Mouse (Mus musculus) thymus, postnatal 0 days (tissue): Measurements from ENCODE around the gene Me1. TPM values are rescaled to one million over a fixed set of nuclear protein-coding genes. Genes with fewer than 3 reads are reported as not detected.

Experiments
- DNase-seq: peaks from one replicate; pipeline ENCODE4 v3.0.0-alpha.2; 2015; ENCODE audit warnings: low spot score
- polyA plus RNA-seq: library from polyadenylated mRNA; unstranded; fragments of >200 nt; fragmentation: Nextera tagmentation; extraction: Ambion mirVana; gene quantifications from 2 replicates; pipeline ENCODE4 v1.2.1, GENCODE M21; 2015

Gene Me1
- polyA plus RNA-seq, 1 experiment from 2014 or later = 10.0 TPM

DNA sequence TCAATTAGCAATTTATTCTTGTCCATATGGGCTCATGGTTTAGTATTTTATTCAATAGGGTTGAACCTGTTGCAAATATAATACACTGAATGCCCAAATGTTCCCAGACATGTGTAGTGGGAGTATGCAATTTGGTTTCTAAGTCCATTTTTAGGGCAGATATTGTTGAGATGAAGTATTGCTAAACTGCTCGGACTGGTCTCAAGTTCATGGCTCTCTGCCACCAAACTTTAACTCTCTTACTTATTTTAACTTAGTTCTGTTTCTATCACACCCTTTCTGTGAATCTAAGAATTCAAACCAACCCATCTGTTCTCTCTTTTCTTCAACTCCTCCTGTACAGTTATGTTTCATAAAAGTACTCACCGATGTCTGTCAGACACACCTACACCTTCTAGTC lies 35.4 kb downstream of the Me1 start:
- no peak for DNase-seq

DNA sequence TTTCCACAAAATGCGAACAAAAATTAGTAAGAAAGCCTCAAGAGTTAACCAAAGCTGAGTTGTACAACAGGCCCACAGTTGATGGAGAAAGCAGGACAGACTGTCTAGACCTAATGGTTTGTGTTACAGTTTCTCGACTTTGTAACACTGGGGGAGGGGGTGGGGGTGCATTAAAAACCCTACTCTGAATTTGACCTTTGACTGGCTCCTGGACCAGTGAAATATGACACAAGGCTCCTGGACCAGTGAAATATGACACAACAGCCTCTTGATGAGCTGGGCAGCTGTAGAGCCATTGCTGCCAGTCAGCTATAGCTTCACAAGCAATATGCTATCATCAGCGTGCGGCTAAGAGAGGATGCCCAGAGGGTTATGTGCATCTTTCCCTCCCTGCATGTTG lies 37.4 kb downstream of the Me1 start:
- no peak for DNase-seq

DNA sequence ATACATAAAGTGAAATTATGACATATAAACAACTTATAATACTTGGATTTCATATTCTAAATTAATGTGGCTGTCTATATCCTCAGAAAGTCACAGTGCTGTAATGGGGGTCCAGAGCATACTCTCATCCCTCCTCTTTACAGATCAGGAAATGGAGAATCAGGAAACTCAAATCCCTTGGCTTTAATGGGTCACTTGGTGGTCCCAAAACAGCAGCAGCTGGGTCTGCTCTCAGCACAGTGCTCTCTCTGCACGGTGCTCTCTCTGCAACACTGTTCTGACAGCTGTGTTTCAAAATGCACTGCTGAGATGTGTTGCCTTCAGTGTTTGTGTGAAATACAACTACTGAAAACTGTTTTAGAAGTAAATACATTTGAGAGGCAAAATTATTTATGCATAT lies 43.6 kb downstream of the Me1 start:
- DNase-seq = no peak

DNA sequence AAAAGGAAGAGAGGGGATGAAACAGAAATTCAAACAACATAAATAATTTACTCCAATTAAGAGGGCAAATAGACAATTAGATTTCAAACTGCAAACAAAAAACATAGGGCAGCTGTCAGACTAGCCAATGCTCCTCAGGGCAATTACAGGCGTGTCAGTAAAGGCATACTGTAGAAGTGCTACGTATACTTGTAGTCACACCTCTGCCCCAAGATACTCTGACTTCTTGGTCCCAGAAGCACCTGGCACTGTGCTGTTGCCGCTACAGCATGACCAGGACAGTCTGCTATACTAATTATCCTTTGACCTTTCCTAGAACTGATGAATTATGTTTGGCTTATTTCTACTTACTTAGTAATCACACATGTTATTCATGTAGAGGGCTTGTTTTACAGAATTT lies 44.5 kb downstream of the Me1 start:
- DNase-seq = no peak

DNA sequence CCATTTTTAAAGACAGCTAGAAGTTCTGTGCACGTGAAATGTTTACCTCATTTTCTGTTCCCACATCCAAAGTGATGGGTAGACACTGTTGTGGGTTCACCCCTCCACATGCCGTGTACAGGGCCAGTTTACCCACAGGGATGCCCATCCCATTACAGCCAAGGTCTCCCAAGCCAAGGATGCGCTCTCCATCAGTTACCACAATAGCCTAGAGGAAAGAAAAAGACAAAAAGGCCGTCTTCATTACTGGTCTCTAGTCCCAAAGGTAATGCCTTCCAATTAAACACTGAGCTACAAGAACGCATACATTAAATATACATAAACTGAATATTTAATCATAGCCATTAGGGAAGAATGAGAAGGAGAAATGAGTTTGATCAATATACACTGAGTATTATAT lies 44.9 kb downstream of the Me1 start:
- no peak for DNase-seq

DNA sequence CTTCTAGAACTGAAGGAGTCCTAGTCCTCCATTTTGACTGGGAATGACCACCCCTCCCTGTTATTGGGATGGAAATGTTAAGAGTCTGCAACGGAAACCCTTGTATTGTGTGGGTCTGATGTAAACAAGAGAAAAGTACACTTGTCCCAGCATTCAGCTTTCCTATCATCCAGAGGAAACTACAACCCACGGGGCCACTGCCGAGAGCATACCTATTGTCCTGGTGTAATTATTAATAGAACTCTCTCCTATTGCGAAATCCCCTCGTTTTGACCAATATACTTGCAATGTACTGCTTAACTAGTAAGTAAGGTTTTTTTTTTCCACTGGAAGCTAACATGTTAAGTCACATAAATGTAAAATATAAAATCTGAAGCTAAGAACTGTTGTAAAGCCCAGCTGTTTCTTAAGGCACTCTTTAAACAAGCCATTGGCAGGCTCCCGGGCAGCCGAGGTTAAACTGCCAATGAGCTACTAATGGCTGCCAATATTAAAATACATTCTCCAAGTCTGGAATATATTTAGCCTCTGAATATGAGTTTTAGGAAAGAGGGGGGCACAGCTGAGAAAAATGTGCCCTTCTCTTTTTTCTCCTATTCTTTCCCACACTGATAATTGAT lies 47.7 kb downstream of the Me1 start:
- no peak for DNase-seq

DNA sequence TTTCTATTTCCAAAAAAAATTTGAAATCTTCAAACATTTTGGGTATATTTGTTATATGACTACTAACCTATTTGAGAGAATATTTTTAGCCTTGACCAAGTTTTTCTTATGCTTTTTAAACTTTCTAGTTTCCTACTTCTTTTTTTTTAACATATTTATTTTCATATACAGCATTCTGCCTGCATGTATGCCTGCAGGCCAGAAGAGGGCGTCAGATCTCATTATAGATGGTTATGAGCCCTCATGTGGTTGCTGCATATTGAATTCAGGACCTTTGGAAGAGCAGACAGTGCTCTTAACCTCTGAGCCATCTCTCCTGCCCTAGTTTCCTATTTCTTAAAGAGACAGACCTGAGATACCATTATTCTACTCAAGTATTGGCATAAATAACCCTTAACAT lies 48.9 kb downstream of the Me1 start:
- DNase-seq = no peak

DNA sequence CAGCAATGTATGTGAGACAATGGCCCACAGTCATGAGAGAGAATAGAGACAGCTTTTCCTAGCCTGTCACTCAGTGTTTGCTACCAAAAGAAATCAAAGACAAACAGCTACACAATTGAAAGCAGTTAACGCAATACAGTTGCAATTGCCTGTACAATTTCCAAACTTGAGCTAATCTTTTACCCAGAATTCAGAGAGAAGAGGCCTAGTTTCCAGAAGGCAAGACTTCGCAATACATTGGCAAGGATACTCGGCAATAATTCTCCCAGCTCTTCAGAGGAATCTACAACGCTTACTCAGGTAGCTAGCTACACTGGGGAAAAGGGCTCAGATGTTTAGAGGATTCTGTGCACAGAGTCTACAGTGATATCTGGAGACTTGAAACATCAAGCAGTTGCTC lies 52.3 kb downstream of the Me1 start:
- no peak for DNase-seq

DNA sequence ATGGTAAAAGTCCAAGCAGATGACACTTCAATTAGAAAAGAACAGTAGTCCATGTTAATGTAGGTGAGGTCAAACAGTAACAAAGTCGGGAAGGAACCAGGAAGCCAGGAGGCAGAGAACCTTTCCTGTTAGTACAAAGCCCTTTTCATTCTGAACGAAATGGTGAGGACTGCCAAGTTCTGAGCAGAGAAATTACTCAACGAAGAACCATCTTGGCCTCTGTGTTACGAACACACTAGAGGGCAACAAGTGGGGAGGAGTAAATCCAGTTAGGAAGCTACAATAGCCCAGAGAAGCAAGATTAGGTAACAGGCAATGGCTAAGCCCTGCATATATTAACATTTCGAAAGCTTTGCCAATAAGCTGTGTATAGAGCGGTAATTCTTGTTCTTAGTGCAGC lies 57.0 kb downstream of the Me1 start:
- DNase-seq = no peak

DNA sequence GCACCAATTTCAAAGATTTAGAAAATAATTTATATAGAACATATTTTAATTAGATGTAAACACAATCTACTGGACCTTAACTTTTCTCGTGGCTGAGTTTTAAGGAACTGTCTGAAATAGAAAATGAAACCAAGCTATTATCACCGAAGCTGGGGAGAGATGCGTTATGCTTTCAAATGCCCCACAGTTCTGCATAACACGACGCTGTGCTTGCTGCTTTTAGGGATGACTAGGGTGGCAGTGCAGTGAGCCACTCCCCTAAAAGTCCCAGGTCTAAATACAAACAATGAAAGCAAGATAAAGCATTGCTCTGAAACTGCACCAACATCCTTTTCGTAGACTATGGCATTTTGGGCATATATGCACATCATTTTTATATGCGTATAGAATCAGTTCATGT lies 64.6 kb downstream of the Me1 start:
- DNase-seq = no peak

DNA sequence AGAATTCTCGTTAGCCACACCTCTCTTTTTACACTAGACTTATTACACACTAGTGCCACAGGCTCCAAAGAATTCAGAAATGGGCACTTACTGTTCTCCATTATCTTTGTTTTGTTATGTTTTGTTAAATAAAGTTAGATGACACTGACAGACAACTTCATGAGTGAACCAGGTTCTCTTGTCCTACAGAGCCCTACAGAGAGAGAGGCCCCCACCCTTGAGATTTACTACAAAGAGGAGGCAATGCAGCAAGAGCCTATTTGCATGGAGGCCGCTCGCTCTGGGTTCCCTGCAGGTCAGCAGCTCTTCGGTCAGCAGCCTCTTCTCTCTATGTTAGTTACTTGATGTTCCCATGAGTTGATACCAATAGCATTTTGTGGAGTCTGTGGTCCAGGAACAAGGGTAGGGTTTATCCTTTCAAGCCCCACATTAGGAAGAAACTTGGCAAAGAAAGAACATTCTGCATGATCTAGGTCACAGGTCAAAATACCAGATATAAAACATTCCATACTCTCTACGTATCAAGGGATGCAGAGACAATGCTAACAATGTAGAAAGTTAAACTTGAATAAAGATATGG lies 65.3 kb downstream of the Me1 start:
- DNase-seq = no peak

DNA sequence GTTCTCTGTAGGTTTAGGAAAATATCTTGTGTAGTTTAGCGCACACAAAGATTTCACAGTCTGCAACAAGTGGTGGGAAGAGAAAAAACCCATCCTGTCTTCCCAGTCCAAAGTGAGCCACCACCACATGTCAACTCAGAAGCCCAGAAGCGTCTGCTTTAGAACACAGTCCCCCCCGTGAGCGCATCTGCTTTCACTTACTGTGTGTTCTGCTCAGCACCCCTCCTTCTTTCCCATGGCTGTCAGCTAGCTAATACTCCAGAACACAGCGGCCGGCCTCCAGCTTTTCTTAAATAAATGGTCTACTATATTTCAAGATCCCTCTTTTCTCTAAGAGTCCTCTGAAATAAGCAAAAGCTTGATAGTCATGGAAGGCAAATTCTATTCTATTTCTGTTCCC lies 66.4 kb downstream of the Me1 start:
- no peak for DNase-seq

DNA sequence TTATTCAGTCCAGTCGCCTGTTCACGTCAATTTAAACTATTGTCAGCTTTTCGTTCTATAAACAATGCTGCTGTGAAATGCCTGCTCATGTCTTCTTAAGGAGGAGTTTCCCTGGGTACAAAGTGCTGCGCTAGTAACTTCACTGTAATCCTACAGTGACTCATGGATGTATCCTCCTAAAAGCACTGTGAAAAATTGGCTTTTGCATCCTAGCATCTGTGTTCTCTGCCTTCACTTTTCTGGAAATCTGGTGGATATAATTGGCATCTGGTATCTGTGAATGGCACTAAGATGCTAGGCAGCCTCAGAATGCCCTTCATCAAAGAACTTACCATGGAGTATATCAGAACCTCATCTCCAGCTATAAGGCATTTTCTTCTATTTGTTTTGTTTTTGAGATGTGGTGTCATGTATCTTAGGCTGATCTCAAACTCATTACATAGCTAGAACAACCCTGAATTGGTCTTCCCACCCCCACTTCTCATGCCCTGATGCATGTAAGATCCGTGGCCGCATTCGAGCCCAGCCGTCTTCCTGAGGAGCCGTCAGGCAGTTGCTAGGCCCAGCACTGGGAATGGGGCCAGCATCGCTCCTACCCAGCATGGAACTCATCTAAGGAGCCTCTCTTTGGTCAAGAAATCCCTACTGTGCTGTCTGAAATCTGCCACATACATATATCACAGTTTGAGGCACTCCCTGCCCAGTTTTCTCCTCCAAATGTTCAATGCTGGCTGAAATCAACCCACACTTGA lies 67.8 kb downstream of the Me1 start:
- DNase-seq = no peak

DNA sequence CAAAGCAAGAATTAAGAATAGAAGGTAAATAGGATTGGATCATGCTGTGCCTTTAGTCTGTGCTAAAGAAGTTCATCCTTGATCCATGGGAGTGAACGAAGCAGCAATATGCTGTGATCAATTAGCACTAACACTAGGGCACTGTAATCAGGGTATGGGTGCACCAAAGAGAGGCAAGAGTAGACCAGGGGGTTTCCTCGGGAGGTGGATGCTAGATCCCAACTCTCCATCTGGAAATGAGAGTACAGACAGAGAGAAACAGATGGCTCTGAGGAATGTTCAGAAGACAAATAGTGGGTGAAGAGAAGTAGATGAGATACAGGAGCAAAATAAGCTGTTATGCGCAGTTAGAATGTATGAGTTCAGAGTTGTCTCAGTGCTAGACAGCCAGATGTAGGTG lies 68.8 kb downstream of the Me1 start:
- no peak for DNase-seq

DNA sequence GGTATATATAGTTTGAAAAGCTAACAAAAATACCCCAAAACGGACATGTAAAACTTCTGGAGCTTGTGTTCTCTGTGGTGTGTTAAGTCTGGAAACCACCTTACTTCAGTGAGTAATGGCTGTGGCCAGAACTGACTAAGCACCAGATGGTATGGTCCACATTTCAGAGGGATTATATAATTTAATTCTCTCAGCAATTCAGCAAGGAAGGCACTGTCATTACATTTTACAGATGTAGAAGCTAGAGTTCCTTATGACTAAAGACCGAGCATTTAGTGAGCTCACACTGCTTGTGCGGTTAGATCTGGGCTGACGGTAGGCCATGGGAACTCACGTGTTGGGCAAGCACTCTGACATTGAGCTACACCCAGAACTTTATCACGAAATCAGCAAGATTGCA lies 71.0 kb downstream of the Me1 start:
- DNase-seq = peak; percentile 7

DNA sequence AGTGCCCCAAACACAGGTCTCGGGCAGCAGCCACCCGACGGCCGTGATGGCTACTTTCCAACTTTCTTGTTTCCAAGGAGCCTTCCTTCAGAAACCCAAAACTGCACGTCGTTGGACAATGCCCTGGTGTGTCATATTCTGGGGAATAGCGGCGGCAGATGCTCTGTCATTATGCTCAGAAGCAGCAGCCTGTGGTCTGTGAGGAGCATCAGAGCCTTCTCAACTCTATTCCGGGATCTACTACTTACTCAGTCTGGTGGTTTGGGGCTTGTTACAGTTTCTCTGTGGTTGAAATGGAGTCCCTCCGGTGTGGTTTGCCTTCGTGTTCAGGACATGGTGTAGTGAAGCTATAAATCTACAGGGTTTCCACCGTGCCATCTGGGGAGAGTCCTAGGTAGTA lies 71.7 kb downstream of the Me1 start:
- DNase-seq = peak; percentile 37

DNA sequence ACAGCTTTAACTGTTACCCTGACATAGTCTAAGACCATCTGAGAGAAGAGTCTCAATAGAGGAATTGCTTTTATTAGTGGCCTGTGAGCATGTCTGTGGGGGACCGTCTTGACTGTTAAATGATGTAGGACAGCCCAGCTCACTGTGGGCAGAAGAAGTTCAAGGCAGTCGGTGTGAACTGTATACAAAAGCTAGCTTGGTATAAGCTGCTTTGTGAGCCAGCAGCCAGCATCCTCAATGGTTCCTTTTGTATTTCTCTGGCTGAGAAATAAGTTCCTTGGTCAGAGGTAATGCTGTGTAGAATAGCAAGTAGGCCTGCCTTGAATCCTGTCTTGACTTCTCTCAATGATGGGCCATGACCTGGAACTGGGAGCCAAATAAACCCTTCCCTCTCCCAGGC lies 73.7 kb downstream of the Me1 start:
- DNase-seq = no peak

DNA sequence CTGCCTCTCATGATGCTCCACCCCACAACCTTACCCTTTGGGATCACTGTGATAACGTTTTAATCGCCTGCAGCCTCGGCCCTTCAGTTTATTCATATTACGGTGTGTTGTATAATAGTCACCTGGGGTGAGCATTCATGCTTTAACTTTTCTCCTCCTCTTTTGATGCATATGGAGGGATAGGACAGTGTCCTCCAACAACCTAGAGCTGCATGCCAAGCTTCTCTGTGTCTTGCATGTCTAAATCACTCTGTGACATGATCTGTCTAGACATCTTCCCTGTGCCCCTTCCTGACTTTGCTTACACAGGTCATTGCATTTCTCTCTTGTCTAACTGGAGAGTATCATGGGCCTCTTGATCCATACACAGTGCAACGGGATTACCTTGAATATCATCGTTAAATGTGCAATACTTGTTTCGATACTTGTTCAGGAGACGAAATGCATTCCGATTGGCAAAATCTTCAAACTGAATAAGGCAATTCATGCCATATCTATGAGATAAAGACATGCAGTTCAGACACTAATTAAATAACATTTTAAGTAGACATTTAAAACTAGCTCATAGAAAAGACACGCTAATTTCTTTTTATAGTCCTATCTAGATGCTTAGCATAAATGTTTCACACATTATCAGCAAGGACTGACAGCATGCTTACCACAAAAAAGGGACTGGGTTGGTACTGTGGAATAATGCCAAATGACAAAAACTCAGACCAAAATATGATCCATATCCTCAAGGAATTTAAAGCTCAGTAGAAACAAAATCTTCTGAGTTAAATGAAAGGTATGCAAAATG lies 76.2 kb downstream of the Me1 start:
- no peak for DNase-seq

DNA sequence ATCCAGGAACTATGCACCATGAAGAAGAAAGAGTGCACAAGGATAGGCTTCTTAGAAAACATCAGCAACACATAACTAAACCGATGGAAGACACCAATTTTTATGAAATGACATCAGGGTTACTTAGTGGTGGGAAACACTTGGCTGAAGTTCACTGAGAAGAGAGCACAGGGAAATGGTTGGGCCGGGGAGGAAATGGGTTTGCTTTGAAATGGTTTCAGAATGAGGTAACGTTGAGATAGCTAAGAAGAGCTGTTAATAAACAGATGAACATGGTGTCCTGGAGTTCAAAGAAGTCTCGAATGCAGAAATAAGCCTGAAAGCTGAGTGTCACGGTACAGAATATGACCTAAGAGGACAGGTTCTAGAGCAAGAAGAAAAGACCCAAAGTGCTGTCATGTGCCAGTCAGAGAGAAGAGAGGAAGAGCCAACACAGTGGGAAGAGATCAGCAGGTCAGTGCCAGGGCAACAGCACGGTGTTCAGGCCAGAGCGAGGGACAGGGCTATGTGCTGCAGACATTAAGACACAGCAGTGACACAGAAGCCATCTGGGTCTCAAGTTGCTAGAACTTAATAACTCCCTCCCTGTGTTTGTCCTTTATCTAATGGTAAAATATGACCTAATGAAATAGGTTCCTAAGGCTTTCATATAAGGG lies 77.8 kb downstream of the Me1 start:
- DNase-seq = peak; percentile 6

DNA sequence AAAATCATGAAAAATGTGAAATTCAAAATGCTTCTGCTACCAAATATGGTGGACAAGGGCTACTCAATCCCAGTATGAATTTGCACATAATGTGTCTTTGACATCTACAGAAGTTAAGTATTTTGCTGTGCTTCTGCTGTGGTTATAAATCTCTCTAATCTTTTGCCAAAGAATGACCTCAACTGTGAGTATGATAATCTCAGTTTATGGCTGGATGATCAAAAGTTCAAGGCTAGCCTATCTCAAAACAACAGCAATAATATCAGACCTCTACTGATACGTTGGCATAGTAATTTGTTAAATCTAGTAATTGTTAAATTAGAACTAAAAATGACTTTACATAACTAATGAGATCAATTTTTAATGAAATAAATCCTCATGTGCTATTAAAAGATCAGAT lies 80.0 kb downstream of the Me1 start:
- no peak for DNase-seq

DNA sequence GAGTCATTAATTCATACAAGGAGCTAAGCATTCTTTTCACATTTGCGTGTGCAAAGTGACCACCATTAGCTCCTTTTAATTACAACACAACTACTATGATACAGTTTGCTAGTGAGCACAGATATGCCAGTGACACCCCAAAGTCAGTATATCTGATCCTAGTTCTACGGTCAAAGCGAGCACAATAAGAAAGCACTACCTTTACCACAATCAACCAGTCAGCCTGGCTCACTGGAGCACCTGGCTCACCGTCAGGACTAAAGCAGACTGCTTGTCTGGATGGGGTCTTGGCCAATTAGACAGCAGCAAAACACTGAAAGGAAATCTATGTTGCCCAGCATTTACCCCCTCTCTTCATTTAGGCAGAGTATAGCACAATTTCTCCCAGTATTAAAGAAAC lies 83.7 kb downstream of the Me1 start:
- no peak for DNase-seq

DNA sequence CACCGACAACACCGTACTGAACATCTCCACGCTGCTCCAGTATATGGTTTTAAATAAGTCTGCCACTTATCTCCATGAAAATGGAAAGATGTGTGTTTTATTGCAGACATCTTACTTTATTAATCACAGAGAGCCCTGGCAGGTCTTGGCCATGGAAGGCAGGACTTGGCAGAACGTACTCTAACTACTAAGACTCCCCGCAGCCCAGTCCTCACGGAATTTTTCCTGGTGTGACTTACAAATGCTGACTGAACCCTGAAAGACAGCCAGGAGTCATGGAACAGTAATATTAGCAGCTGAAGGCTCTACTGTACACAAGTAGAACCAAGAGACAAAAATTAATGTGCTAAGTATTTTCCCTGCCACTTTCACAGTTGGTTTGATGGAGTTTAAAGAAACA lies 90.0 kb downstream of the Me1 start:
- DNase-seq = no peak
